Mouse (Mus musculus) cerebellum, adult 9-10 months (tissue): Measurements from ENCODE around the gene Slc19a2.
"Not testable (repeated sequence)": the region's sequence is repeated elsewhere in the genome, so short reads cannot be mapped to it uniquely, and the experiment has no call there.

Experiments
- DNase-seq: peaks from one replicate; pipeline ENCODE4 v3.0.0; 2022

Slc19a2 gene

DNA sequence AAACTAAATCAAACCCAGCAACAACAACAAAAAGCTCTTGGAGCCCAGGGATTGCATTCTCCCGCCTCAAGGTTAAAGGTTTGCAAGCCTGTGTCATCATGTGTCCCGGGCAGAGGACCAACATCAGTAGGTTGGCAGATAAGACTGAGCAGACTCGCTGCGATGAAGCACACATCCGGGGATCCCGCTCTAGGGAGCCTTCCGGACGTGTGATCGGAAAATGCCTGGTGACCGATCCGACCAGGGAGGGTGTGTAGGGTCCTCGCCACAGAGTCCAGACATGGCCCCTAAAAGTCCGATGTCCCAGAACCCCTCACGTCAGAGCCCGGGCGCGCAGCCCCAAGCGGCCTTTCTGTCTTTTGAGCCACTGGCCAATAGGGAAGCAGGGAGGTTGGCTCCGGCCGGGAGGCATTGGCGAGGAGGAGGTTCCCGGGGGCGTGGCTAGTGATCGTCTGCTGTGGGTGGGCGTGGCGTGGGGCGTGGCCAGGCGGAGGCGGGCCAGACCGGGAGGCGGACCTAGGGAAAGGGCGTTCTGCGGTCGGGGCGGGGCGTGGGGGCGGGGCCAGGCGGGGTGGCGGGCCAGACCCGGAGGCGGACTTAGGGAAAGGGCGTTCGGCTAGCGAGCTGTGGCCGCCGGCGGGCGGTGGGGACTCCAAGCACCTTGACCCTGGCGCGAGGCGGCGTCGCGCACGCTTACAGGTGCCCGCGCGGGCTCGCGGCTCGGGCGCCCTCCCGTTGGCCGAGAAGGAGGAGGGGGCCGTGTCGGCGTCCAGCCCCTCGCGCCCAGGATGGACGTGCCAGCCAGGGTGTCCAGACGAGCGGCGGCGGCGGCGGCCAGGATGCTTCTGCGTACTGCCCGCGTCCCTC, at the start of gene Slc19a2:
Slc19a2 (plus strand) TSS at position 582 of the 867 bp plus-strand sequence.
- DNase-seq = peak; percentile 97

DNA sequence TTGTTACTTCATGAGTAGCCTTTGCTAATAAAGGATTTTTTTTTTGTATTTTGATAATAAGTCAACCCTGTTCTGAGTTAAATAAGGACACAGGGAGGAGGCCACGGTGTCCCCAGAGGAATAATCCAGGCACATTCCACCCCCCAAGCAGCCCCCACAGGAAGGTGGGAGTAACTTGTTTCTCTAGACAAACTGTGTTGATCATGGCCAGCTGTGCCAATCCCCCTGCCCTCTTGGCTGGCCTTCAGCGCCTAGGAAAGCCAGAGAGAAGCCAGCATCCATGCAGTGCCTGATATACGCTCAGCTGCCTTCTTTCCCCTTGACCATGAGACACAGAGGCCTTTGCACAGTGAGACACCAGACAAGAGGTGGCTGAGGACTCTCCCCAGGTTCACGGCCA, 49.3 kb upstream of the Slc19a2 start:
- no peak for DNase-seq

DNA sequence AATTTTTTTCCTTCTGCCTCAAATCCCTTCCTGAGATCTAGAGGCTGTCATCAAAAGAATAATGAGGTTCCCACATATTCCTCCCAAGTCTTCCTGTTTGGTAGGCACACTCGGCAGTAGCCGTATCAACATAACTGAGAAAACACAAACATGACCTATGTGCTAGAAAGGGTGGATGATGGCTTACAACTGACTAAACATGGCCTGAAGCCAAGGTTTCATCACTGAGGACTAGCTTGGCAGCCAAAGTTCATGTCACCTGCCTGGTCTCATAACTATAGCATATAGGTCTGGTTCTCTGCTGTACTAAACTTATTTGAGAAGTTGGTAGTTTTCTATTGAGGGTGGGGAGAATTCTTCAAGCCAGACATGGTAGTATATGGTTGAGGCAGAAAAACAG, 40.4 kb upstream of the Slc19a2 start:
- DNase-seq = no peak

DNA sequence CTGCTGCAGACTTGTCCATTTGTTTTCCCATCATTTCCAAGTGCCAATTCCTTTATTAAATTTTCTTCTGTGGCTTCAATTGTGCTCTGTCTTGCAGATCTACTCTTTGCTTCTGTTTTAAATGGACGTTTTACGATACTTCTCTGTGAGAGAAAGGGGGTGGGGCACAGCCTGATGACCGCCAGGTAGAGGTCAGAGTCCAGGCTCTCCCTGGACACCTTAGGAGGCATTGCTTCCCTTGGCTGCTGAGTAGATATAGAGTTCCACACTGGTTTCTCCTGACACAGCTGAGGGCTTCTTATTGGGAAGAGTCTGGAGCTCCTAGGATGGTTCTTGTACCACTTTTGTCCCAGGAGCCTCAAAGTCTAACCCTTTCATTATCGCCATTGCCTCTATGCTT, 37.9 kb upstream of the Slc19a2 start:
- no peak for DNase-seq

DNA sequence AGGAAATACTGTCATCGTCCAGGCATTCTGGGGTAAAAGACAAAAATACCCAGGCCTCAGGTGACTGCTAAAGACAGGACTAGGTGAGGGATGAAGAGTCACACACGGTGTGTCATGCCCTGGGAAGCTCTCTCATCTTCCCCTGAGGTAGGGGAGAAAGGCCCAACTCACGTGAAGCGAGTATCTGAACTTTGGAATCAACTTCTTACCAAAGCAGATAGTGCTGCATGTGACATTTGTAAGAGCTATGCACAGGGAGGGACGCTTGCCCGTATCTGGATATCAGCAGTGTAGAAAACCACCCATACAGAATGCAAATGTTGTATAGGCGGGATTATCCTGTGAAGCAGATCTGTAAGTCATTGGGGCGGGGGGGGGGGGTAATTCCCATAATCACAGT, 36.2 kb upstream of the Slc19a2 start:
- DNase-seq = no peak

DNA sequence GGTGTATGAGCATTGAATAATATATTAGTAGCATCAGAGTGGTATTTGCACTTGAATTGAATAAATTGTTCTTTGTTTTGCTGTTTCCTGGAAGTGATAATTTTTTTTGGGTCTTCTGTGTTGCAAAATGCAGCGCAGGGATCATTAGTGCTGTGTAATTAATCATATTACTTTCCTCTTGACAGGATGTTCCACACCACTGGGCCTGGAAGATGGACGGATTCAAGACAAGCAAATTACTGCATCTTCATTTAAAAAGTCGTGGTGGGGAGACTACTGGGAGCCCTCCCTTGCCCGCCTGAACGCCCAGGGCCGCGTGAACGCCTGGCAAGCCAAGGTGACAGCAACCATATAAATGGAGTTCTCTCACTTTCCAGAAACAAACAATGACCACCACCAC, 34.7 kb upstream of the Slc19a2 start:
- no peak for DNase-seq

DNA sequence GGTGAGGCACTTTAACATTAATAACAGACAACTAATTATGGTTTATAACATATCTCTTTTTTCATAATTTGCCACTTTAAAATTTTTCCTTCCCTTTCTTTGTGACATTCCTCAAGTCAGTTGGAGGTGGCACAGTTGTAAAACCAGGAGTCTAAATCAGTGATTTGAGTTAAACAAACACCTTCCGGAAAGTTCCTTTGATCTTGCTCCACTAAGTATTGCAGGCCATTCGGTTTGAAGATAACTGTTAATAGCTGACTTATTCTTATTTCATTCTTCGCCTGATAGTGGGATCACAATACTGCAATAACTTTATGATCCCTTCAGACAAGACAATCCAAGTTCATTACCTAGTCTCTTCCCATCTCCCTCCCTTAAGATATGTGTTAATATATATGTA, 33.7 kb upstream of the Slc19a2 start:
- no peak for DNase-seq

DNA sequence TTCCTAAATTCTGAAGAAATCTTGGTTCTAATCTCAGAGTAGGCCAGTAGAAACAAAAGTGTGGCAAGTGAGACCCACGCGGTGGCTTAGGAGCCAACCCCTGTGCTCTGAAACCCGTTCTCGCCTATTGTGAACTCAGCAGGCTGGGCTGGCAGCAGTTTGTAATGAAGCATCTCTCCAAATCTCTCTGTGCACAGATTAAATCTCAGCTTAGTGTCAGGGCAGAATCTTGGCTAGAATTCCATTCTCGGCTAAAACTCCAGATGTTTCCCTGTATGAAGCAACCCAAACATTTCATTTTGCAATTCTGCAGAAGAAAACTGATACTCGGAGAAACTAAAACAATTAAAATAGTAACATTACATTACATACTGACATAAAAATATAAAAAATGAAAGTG, 33.3 kb upstream of the Slc19a2 start:
- DNase-seq = no peak

DNA sequence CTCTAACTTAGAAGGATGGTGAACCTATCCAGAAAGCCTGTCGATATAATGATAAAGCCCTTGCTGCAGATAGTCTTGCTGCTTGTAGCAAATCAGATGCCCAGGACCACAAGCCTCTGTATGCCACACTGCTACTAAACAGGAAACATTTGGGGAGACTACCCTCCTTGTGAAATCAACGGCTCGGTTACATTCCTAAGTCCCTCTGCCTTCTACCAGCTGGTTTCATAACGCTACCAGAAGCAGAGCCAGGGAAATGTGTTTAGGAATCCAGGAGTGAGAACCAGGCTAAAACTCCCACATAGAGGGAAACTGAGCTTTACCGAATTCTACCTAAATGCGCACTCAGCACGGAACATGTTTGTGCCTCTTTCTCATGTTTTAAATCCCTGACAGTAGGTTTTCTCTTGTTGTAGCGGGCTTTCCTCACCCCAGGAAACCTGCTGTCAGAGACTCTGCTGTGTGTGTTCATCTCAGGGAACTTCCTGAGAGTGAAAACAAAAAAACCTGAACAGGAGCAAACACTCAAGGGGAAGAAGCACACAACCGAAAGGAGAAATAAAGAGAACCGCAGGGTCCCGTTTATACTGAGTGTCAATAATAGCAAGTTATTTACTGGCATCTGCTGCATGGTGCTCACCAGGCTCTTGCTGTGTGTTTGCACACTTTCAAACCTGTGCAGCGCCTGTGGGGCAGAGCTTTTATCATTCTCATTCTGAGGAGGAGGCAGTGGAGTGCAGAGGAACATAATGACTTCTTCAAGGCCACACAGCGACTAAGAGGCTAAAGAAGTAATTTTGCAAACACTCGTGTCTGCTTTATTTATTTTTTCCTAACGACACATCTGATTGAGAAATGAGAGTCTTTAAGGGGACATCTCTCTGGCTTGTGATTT, 30.8 kb upstream of the Slc19a2 start:
- DNase-seq = peak; percentile 14

DNA sequence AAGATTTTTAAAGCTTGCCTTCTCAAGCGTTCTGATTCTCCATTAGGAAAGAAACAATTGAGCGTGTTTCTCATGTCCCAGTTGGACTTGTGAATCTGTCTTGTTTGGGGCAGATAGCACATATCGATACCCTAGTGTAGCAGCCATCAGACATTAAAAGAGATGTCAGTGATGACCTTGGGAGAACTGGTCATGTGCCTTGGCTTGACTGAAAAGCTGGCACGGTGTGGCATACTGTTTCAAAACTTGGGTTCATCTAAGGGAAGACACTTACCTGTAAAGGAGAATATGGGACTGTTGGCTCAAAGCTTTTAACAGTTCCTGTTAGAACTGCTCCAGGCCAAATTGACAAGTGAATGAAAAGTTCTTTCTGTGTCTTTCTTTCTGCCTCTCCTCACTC, 28.6 kb upstream of the Slc19a2 start:
- DNase-seq = no peak

DNA sequence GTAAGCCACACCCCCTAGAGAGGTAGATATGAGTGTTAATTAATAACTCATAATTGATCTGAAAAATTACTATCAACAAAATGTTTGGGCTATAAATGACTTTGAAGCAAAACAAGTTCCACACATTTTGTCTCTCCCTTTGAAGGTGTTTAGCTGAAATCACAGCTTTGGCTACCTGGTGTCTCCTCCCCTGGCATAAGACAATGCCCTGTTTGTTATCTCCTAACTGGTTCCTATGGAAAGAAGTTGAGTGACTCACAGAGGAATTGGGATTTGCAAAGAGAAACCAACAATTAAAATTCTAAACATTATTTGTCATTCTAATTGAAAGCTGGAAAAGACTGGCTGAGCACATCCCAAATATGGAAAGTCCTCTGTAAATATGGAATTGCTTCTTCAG, 25.8 kb upstream of the Slc19a2 start:
- no peak for DNase-seq

DNA sequence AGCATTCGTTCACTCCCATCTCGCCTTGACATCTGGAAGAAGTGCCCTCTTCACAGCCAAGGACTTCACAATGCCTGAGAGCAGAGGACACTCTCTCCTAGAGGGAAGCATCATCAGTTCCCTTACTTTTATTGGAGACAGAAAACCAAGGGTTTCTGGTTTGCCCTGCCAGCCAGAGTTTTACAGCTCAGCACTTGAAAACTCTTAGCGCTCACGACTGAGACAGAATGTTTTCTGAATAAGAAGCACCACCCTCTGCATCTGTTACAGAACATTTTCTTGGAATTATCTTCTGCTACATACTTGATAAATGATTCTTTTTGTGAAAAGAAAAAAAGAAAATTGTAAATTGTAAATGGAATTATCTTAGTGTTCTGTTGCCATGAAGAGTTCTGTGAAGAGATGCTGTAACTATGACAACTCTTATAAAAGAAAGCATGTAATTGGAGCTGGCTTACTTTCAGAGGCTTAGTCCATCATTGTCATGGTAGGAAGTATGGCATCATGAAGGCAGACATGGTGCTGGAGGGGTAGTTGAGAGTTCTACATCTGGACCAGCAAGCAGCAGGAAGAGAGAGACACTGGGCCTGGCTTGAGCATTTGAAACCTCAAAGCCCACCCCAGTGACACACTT, 16.8 kb upstream of the Slc19a2 start:
- DNase-seq = not testable (repeated sequence)

DNA sequence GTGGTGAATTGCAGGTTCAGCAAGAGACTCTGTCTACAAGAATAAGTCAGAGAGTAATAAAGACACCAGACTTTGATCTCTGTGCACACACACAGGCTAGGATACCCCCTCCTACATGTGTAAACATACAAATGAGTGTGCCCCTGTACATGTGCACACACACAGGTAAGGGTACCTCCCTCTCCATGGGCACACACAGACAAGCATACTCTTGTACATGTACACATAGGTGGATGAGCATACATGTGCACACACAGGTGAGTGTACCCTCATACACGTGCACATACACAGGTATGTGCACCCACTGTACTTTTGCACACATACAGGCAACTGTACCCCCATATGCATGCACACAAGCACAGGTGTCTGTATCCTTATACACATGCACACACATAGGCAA, 15.4 kb upstream of the Slc19a2 start:
- DNase-seq = no peak

DNA sequence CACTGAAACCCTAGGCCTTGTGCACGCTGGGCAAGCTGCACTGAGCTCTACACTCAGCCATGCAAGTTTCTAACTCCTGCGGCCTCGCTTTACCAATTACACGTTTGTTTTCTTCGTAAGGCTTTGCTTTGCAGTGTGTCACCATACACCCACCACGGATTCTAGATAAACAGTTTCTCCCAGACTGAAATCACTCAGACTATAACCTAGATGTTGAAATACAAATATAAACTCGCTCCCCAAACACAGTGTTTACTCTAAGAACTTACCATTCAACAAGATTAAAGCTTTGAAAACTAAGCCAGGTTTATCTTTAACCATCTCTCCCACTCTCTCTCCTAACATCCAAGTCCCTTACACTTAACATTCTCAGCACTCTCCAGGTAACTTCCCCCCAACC, 13.8 kb upstream of the Slc19a2 start:
- no peak for DNase-seq

DNA sequence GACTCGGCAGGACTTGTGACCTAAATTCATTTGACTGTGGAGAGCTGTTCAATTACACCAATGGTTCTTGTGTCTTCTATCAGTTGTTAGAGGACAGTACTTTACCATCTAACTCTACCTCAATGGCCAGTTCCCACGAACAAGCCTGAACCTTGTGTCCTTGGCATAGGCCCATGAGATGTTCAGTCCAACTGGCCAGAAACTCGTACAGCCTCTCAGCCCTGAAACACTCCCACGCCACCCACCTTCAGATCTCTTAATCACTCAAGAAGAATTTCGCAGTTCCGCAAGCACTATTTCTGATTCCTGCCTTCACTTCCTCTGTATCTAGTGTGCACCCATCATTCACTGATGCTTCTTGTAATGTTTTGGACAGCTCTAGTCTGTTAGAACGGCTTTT, 12.8 kb upstream of the Slc19a2 start:
- DNase-seq = peak; percentile 55

DNA sequence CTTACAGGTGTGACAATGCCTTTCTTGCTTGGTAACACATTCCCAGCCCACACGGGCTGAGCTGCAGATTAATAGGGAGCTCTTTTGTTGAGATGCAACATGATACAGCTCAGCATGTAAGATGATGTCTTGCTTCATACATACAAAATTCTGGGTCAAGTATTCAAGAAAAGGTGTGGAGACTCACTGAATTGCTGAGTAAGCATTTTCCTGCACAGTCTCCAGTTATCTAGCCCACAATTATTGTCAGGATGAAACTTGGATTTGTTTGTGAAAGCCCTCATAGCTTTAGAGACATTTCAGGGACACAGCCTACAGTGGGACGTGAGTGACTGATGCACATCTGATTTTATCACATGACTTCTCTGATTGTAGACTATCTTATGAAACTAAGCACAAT, 7.4 kb upstream of the Slc19a2 start:
- DNase-seq = no peak

DNA sequence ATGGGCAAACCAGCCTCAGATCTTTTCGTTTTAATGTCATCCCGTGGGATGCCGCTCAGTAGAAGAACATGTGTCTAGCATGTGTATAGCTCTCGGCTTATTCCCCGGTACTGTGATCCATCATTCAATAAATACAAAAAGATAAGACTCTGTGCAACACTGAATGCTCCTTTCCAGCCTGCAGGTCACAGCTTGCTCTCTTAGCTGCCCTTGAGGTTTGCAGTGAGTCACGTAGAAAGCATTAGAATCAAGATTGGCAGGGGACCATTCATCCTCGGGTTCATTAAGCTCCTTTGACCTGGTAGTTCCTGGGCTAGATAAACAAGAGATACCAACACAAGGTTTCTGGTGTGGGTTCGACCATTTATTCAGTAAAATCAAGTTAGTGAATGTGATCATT, 6.0 kb upstream of the Slc19a2 start:
- no peak for DNase-seq

DNA sequence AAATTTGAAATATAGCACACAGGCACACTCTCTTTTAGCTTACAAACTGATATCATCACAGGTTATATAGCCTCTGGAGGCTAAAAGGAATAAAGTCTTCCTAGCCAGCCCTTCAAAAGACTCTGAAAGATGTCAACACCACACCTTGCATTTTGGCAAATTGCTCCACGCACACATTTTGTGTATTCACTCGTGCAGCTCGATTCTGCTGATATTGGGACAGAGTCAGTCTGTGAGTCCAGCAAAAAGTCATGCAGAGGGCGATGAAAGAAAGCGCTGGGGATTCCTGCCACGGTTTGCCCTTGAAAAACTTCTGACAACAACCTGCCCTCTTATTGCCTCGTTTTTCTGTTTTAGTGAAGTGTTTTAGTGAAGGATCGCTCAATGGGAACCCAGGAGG, 1.4 kb upstream of the Slc19a2 start:
- peak; percentile 26 for DNase-seq

DNA sequence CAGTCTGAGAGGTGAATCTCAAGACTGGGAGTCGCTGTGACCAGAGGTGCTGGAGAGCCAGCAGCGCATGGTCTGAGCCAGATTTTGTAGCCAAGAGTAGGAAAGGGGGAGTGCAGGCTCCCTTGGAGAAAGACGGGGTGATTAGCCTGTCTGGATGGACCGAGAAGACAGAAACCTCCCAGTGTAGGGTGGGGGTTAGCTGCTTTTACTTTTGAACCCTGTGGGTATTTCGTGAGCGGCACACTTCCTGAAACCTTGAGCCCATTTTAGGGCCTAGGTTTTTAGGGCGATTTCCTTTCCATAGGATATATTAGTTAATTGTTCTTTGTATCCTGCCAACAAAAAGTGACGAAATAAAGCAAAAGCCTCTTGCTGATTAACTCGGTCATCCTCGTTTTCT, 875 bp upstream of the Slc19a2 start:
- peak; percentile 58 for DNase-seq

DNA sequence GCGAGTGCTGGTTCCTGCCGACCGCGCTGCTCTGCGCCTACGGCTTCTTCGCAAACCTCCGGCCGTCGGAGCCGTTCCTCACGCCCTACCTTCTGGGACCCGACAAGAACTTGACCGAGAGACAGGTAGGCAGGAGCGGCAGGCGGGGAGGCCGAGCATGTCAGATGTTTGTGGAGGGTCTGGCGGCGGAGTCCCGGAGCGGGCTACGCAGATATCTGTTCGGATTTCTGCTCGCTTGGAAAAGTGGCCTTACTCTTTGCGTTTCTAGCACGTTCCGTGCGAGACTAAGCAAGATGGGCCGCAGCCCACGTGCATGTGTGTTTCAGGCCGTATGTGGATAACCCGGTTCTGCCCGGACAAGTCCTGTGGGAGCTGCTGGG, 476 bp downstream of the Slc19a2 start:
- no peak for DNase-seq

DNA sequence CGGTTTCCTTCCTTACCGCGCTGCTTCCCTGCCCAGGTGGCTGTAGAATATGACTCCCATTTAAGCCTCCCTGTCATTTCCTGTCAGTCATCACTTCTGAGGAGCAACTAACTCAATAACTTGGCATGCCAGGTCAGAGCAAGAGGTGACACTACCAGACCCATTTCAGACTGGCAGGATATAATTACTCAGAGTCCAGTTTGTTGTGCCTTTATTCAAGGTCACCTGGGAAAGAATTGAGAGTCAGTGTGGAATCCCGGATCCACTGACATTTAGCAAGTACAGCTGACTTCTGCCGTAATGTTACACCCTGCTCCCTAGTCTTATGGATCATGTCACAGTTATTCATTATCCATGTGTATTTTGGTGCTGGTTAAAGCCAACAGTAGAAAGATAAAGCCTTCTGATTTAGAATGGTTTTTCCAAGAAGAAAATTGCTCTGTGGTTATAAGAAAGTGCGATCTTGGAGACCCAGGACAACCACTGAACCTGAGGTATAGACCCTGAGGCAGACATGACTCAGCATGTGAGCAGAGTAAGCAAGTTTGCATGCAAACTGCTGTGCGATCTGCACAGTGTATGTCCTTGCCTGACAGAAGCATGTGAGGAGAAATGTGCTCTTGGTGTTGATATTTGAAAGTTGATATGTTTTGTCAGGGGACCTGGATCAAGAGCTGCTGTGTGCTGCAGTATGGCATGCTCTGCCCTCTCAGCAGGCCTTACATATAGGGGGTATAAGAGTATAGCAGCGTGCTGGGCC, 1.7 kb downstream of the Slc19a2 start:
- DNase-seq = peak; percentile 38

DNA sequence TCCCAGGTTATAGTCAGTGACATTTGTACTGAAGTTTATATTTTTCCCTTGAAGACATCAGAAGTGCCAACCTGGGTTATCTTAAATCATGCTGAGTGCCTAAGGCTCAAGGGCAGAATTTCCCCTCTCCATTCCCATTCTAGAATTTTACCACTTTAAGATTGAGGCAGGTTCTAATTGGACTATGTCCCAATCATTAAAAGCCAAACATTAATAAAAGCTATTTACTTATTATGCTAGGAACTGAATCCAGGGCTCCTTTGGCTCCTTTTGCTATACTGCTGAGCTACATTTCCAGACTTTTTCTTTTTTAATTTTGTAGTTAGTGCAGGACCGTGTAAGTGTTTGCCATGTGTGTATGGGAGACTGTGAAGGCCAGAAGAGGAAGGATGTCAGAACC, 2.6 kb downstream of the Slc19a2 start:
- no peak for DNase-seq

DNA sequence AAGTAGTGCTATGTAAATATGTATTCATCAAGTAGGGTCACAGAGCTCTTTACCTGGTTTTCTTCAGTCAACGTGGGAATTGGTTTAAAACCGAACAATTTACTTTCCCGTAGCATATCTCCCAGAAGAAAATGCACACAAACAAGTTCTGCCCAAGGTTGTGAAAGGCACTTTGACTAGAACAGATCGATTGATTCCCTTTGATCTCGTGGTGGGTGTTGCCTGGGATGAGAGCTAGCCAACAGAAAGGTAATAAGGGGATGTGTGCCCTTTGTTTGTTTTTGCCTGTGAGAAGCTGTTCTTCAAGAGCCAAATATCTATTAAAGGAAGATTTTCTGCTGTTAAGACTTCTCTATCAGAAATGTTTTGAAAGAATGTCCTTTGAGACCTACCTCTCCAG, 3.7 kb downstream of the Slc19a2 start:
- DNase-seq = no peak
